ENCODE assay signal across 24 mouse cellular contexts in genomic region chr19:28908693-28909092, GRCm38 (mm10). TPM values are rescaled to one million over a fixed set of nuclear protein-coding genes. Genes with fewer than 3 reads are reported as not detected.
A peak's percentile ranks its signal among the peaks of the same experiment; 100 is the strongest.
DNase-seq lines count a peak whose midpoint lies in the region; ATAC-seq lines count a peak whose summit lies in the region.
"Had no signal": no experiment of that assay in that cellular context is flagged by ENCODE, and none has a peak within 500 bp of the region (broad histone marks: within the 10 kb centered on the region; RNA-seq: fewer than 3 reads in every experiment).

No protein-coding gene starts in this region.

- no peak overlapping the region for H3K9ac ChIP-seq in midbrain, embryonic 11.5 days (ENCODE audit: low read length)
- H3K9ac ChIP-seq: hindbrain, embryonic 14.5 days; limb, embryonic 12.5 days; liver, postnatal 0 days had no signal

- no peaks in the 10 kb centered on the region for H3K27me3 ChIP-seq in limb, embryonic 10.5 days (ENCODE audit: low read depth, poor library complexity, severe bottlenecking)
- H3K27me3 ChIP-seq in midbrain, embryonic 11.5 days (ENCODE audit: control insufficient read depth, insufficient read depth, low read length): no peaks in the 10 kb centered on the region
- H3K27me3 ChIP-seq: limb, embryonic 12.5 days had no signal

- H3K36me3 ChIP-seq in limb, embryonic 10.5 days: no peaks in the 10 kb centered on the region
- no peaks in the 10 kb centered on the region for H3K36me3 ChIP-seq in midbrain, embryonic 11.5 days (ENCODE audit: control insufficient read depth, insufficient read depth, low read length)
- H3K36me3 ChIP-seq: forebrain, embryonic 10.5 days; heart, embryonic 10.5 days; limb, embryonic 12.5 days; midbrain, embryonic 10.5 days had no signal

- ATAC-seq in frontal cortex, adult (ENCODE audit: low TSS enrichment): peak; percentile 91
- ATAC-seq in midbrain, embryonic 11.5 days (ENCODE audit: low FRiP score): no peak
- ATAC-seq: forebrain, embryonic 16.5 days; inflammation-experienced regulatory T-cells, adult 6 months; liver, postnatal 0 days; lung, postnatal 0 days had no signal

- H3K27ac ChIP-seq in limb, embryonic 10.5 days: peak overlapping the region; percentile 62
- no peak overlapping the region for H3K27ac ChIP-seq in midbrain, embryonic 11.5 days (ENCODE audit: low read depth, low read length)
- H3K27ac ChIP-seq: forebrain, embryonic 10.5 days; gastrocnemius, adult 2 months; heart, embryonic 10.5 days; hindbrain, embryonic 14.5 days; kidney, postnatal 0 days; limb, embryonic 12.5 days; midbrain, embryonic 10.5 days had no signal

- no peak overlapping the region for H3K4me3 ChIP-seq in limb, embryonic 10.5 days
- no peak overlapping the region for H3K4me3 ChIP-seq in midbrain, embryonic 11.5 days (ENCODE audit: low read depth, low read length)
- H3K4me3 ChIP-seq: forebrain, embryonic 10.5 days; gastrocnemius, adult 2 months; heart, embryonic 10.5 days; limb, embryonic 12.5 days; midbrain, embryonic 10.5 days had no signal

- H3K4me1 ChIP-seq in limb, embryonic 10.5 days: peaks cover 21% of the 10 kb centered on the region
- no peaks in the 10 kb centered on the region for H3K4me1 ChIP-seq in midbrain, embryonic 11.5 days (ENCODE audit: control insufficient read depth, insufficient read depth, low read length)

- WGBS in limb, embryonic 10.5 days: 79% methylated on average over 9 of the region's 9 CpGs
- 81% methylated on average over 9 of the region's 9 CpGs for WGBS in midbrain, embryonic 11.5 days

- H3K4me2 ChIP-seq in midbrain, embryonic 11.5 days: no peak overlapping the region
- H3K4me2 ChIP-seq: hindbrain, embryonic 14.5 days; limb, embryonic 12.5 days; liver, embryonic 11.5 days had no signal

- H3K9me3 ChIP-seq in limb, embryonic 10.5 days (replicated peaks): no peaks in the 10 kb centered on the region
- no peaks in the 10 kb centered on the region for H3K9me3 ChIP-seq in midbrain, embryonic 11.5 days (ENCODE audit: control insufficient read depth, low read length)
- H3K9me3 ChIP-seq: forebrain, embryonic 10.5 days; heart, embryonic 10.5 days; limb, embryonic 12.5 days; midbrain, embryonic 10.5 days had no signal

- DNase-seq in frontal cortex, postnatal 14 days (ENCODE audit: low spot score in 2 of 2): no peak
- DNase-seq in right cerebral cortex, adult 18-20 months: peak; percentile 75
- DNase-seq in right cerebral cortex, postnatal 4 days: no peak
- DNase-seq in limb, embryonic 10.5 days (ENCODE audit: low spot score): no peak
- DNase-seq in midbrain, embryonic 11.5 days (ENCODE audit: low spot score, missing footprints): no peak
- DNase-seq in adrenal gland, adult 8-10 months: no peak
- DNase-seq: cerebellum, adult 18-20 months; cerebellum, postnatal 14 days; gastrocnemius, adult 2 months; heart, postnatal 4 days; kidney, adult 2 months; liver, postnatal 0 days; thymus, postnatal 25 days had no signal

RNA-seq across cellular contexts. Expression of gene Plpp6, which starts 55.1 kb away (rescaled TPM):
- 3.1 and 4.1 TPM in 2 replicates for polyA plus RNA-seq in limb, embryonic 10.5 days (2016; fragmentation: Nextera tagmentation; extraction: Ambion mirVana)
- polyA plus RNA-seq in midbrain, embryonic 11.5 days (2014; fragmentation: Nextera tagmentation; extraction: Ambion mirVana): 7.3 and 8.8 TPM in 2 replicates
- total RNA-seq in adrenal gland, adult 8-10 months (2022): 10 to 100 TPM; 24.8 to 52.8 (median 40.2) TPM

RNA-seq across cellular contexts. Expression of gene 4430402I18Rik, which starts 58.9 kb away (rescaled TPM):
- 0.06 TPM in 1 of 2 replicates, not detected in the other for polyA plus RNA-seq in limb, embryonic 10.5 days (2016; fragmentation: Nextera tagmentation; extraction: Ambion mirVana)
- polyA plus RNA-seq in midbrain, embryonic 11.5 days (2014; fragmentation: Nextera tagmentation; extraction: Ambion mirVana): 0.46 and 0.63 TPM in 2 replicates
- 1 to 10 TPM; 2.8 to 6.1 (median 5.0) TPM for total RNA-seq in adrenal gland, adult 8-10 months (2022)
- polyA plus RNA-seq: inflammation-experienced regulatory T-cells, adult 6 months had no signal
